Mouse (Mus musculus) forebrain, embryonic 15.5 days (tissue): Measurements from ENCODE around the gene Bmp10. TPM values are rescaled to one million over a fixed set of nuclear protein-coding genes. Genes with fewer than 3 reads are reported as not detected.

ENCODE experiments used
- ATAC-seq: fragments of 200-750 bp; cut with Nextera tagmentation; replicated peaks from 2 replicates; pipeline ENCODE4 v1.8.0; 2017; ENCODE audit warnings: mild to moderate bottlenecking, moderate TSS enrichment, moderate library complexity
- H3K27ac ChIP-seq: fragments of 300-500 bp; sonication (generic); replicated peaks from 2 replicates; pipeline ENCODE4 v1.5.1; 2015; ENCODE audit warnings: mild to moderate bottlenecking, inconsistent platforms
- H3K27me3 ChIP-seq: fragments of 300-500 bp; sonication (generic); 2 replicates; pipeline ENCODE4 v1.6.1; 2015; ENCODE audit warnings: inconsistent platforms
- H3K36me3 ChIP-seq: fragments of 300-500 bp; sonication (generic); 2 replicates; pipeline ENCODE4 v1.6.1; 2015; ENCODE audit warnings: mild to moderate bottlenecking, inconsistent platforms
- H3K4me1 ChIP-seq: fragments of 300-500 bp; sonication (generic); 2 replicates; pipeline ENCODE4 v1.6.1; 2015; ENCODE audit warnings: inconsistent platforms
- H3K4me2 ChIP-seq: fragments of 300-500 bp; sonication (generic); replicated peaks from 2 replicates; pipeline ENCODE4 v1.6.1; 2015; ENCODE audit warnings: mild to moderate bottlenecking, inconsistent platforms
- H3K4me3 ChIP-seq: fragments of 300-500 bp; sonication (generic); 2 replicates; pipeline ENCODE4 v1.5.1; 2015; ENCODE audit warnings: mild to moderate bottlenecking, inconsistent platforms
- H3K9ac ChIP-seq: fragments of 300-500 bp; sonication (generic); replicated peaks from 2 replicates; pipeline ENCODE4 v1.6.1; 2015; ENCODE audit warnings: mild to moderate bottlenecking, inconsistent platforms
- H3K9me3 ChIP-seq: fragments of 300-500 bp; sonication (generic); 2 replicates; pipeline ENCODE4 v1.6.1; 2016; ENCODE audit warnings: inconsistent platforms
- WGBS: fragments of 180-500 bp; shearing (Covaris S2); methylation state at CpG from one replicate; pipeline ENCODE4 v1.1.7; 2015; ENCODE audit warnings: mixed read lengths; 5-methylcytosine and 5-hydroxymethylcytosine counted together
- polyA plus RNA-seq: library from polyadenylated mRNA; unstranded; fragments of >200 nt; fragmentation: Nextera tagmentation; extraction: Ambion mirVana; gene quantifications from 2 replicates; pipeline ENCODE4 v1.2.1, GENCODE M21; 2015

The Bmp10 gene
- polyA plus RNA-seq, result not detected in 2 replicates

- H3K4me3 ChIP-seq, result no peak within 1 kb of the TSS
- H3K36me3 ChIP-seq, result no peaks in the 10 kb centered on the region
- ATAC-seq, result no peak
- 75% methylated on average over 7 of the region's 7 CpGs for WGBS
- H3K9me3 ChIP-seq, result no peaks in the 10 kb centered on the region
- no peaks in the 10 kb centered on the region for H3K27me3 ChIP-seq
- no peak within 1 kb of the TSS for H3K27ac ChIP-seq
- no peak within 1 kb of the TSS for H3K4me2 ChIP-seq
- H3K4me1 ChIP-seq, result no peaks in the 10 kb centered on the region
- no peak within 1 kb of the TSS for H3K9ac ChIP-seq
Measured at GRCm38 (mm10) chr6:87428487-87429044, at the start of gene Bmp10. TSS of gene Bmp10 (plus strand) at chr6:87428994.

- H3K27me3 ChIP-seq, result no peaks in the 10 kb centered on the region
- no peaks in the 10 kb centered on the region for H3K36me3 ChIP-seq
- peak; percentile 64 for ATAC-seq
- H3K9me3 ChIP-seq, result no peaks in the 10 kb centered on the region
- peaks cover 9% of the 10 kb centered on the region; the same call in 1 of the 2 replicates for H3K4me1 ChIP-seq
- H3K27ac ChIP-seq, result no peak overlapping the region
- peak overlapping the region; percentile 27; the same call in 1 of the 2 replicates for H3K9ac ChIP-seq
- WGBS, result 6% methylated on average over 24 of the region's 24 CpGs
- H3K4me2 ChIP-seq, result peak overlapping the region; percentile 52
- H3K4me3 ChIP-seq, result peak overlapping the region; percentile 38
Measured at GRCm38 (mm10) chr6:87383926-87384691, 44.7 kb upstream of the Bmp10 start.

- Histone ChIP-seq H3K9me3 (no peaks in the 10 kb centered on the region), H3K9ac (no peak overlapping the region), H3K27ac (no peak overlapping the region), H3K4me2 (0 out of 2 replicates have a peak overlapping the region, but pooled peaks have one; percentile 52), H3K27me3 (no peaks in the 10 kb centered on the region), H3K4me3 (no peak overlapping the region), H3K4me1 (peaks cover 9% of the 10 kb centered on the region; the same call in 1 of the 2 replicates), H3K36me3 (no peaks in the 10 kb centered on the region)
- WGBS, result 57% methylated on average over 6 of the region's 6 CpGs
- no peak for ATAC-seq
Measured at GRCm38 (mm10) chr6:87384761-87385160, 44.0 kb upstream of the Bmp10 start.

GRCm38 (mm10) chr6:87386203-87386602, 42.6 kb upstream of the Bmp10 start:
- Histone ChIP-seq H3K4me1 (peaks cover 9% of the 10 kb centered on the region; the same call in 1 of the 2 replicates), H3K9ac (no peak overlapping the region), H3K4me3 (no peak overlapping the region), H3K27me3 (no peaks in the 10 kb centered on the region), H3K4me2 (no peak overlapping the region), H3K27ac (no peak overlapping the region), H3K9me3 (no peaks in the 10 kb centered on the region), H3K36me3 (no peaks in the 10 kb centered on the region)
- WGBS, result 14% methylated on average over 7 of the region's 7 CpGs
- ATAC-seq, result no peak

GRCm38 (mm10) chr6:87386681-87387080, 42.1 kb upstream of the Bmp10 start:
- H3K27ac ChIP-seq, result no peak overlapping the region
- H3K9ac ChIP-seq, result no peak overlapping the region
- H3K9me3 ChIP-seq, result no peaks in the 10 kb centered on the region
- H3K4me1 ChIP-seq, result peaks cover 9% of the 10 kb centered on the region; the same call in 1 of the 2 replicates
- no peak overlapping the region for H3K4me3 ChIP-seq
- H3K36me3 ChIP-seq, result no peaks in the 10 kb centered on the region
- no peak overlapping the region for H3K4me2 ChIP-seq
- 82% methylated on average over 10 of the region's 10 CpGs for WGBS
- H3K27me3 ChIP-seq, result no peaks in the 10 kb centered on the region
- ATAC-seq, result no peak

- WGBS, result 59% methylated on average over 7 of the region's 7 CpGs
- H3K4me1 ChIP-seq, result peaks cover 9% of the 10 kb centered on the region; the same call in 1 of the 2 replicates
- no peaks in the 10 kb centered on the region for H3K9me3 ChIP-seq
- H3K9ac ChIP-seq, result no peak within 1 kb of the TSS
- H3K4me2 ChIP-seq, result no peak within 1 kb of the TSS
- no peak within 1 kb of the TSS for H3K27ac ChIP-seq
- H3K27me3 ChIP-seq, result no peaks in the 10 kb centered on the region
- no peak within 1 kb of the TSS for H3K4me3 ChIP-seq
- ATAC-seq, result no peak
- no peaks in the 10 kb centered on the region for H3K36me3 ChIP-seq
Measured at GRCm38 (mm10) chr6:87388877-87389276, 39.9 kb upstream of the Bmp10 start, which contains the start of gene Gkn3. TSS of gene Gkn3 (minus strand) at chr6:87388935.

- WGBS, result 45% methylated on average over 5 of the region's 5 CpGs
- ATAC-seq, result no peak
- Histone ChIP-seq H3K27ac (no peak overlapping the region), H3K9me3 (no peaks in the 10 kb centered on the region), H3K4me2 (no peak overlapping the region), H3K36me3 (no peaks in the 10 kb centered on the region), H3K27me3 (no peaks in the 10 kb centered on the region), H3K9ac (no peak overlapping the region), H3K4me1 (0 out of 2 replicates have a peak, but pooled peaks cover 2% of the 10 kb centered on the region), H3K4me3 (no peak overlapping the region)
Measured at GRCm38 (mm10) chr6:87389455-87389989, 39.3 kb upstream of the Bmp10 start.

- H3K27ac ChIP-seq, result no peak overlapping the region
- no peaks in the 10 kb centered on the region for H3K36me3 ChIP-seq
- no peak overlapping the region for H3K4me2 ChIP-seq
- WGBS, result 69% methylated on average over 8 of the region's 8 CpGs
- H3K4me3 ChIP-seq, result no peak overlapping the region
- no peak for ATAC-seq
- no peaks in the 10 kb centered on the region for H3K27me3 ChIP-seq
- no peaks in the 10 kb centered on the region for H3K4me1 ChIP-seq
- H3K9me3 ChIP-seq, result no peaks in the 10 kb centered on the region
- no peak overlapping the region for H3K9ac ChIP-seq
Measured at GRCm38 (mm10) chr6:87393466-87394205, 35.2 kb upstream of the Bmp10 start.

- no peaks in the 10 kb centered on the region for H3K4me1 ChIP-seq
- no peak for ATAC-seq
- no peaks in the 10 kb centered on the region for H3K27me3 ChIP-seq
- no peak overlapping the region for H3K9ac ChIP-seq
- no peak overlapping the region for H3K4me3 ChIP-seq
- no peak overlapping the region for H3K27ac ChIP-seq
- WGBS, result 88% methylated on average over 9 of the region's 9 CpGs
- H3K4me2 ChIP-seq, result no peak overlapping the region
- H3K9me3 ChIP-seq, result no peaks in the 10 kb centered on the region
- no peaks in the 10 kb centered on the region for H3K36me3 ChIP-seq
Measured at GRCm38 (mm10) chr6:87394783-87395182, 34.0 kb upstream of the Bmp10 start.

GRCm38 (mm10) chr6:87399137-87399536, 29.7 kb upstream of the Bmp10 start:
- H3K9ac ChIP-seq, result no peak overlapping the region
- H3K27me3 ChIP-seq, result no peaks in the 10 kb centered on the region
- no peaks in the 10 kb centered on the region for H3K4me1 ChIP-seq
- no peak overlapping the region for H3K4me3 ChIP-seq
- ATAC-seq, result no peak
- no peak overlapping the region for H3K4me2 ChIP-seq
- no peaks in the 10 kb centered on the region for H3K9me3 ChIP-seq
- WGBS, result under 1% methylated on average over 5 of the region's 5 CpGs
- H3K27ac ChIP-seq, result no peak overlapping the region
- H3K36me3 ChIP-seq, result no peaks in the 10 kb centered on the region

GRCm38 (mm10) chr6:87399886-87400566, 28.8 kb upstream of the Bmp10 start:
- no peaks in the 10 kb centered on the region for H3K27me3 ChIP-seq
- ATAC-seq, result no peak
- no peak overlapping the region for H3K4me3 ChIP-seq
- 64% methylated on average over 4 of the region's 4 CpGs for WGBS
- H3K27ac ChIP-seq, result no peak overlapping the region
- H3K9ac ChIP-seq, result no peak overlapping the region
- H3K9me3 ChIP-seq, result no peaks in the 10 kb centered on the region
- H3K4me2 ChIP-seq, result no peak overlapping the region
- no peaks in the 10 kb centered on the region for H3K4me1 ChIP-seq
- no peaks in the 10 kb centered on the region for H3K36me3 ChIP-seq
